Mouse (Mus musculus) cerebellum, adult 9-11 months (tissue): ENCODE measurements around the gene Napa.
A peak's percentile ranks its signal among the peaks of the same experiment; 100 is the strongest.

Source experiments
- DNase-seq: peaks from one replicate; pipeline ENCODE4 v3.0.0; 2022

Napa gene

GRCm38 (mm10) chr7:16133691-16134090, 35.4 kb downstream of the Napa start:
- DNase-seq, result peak; percentile 74

- peak; percentile 31 for DNase-seq
Observed at GRCm38 (mm10) chr7:16134951-16135392, 36.7 kb downstream of the Napa start.

GRCm38 (mm10) chr7:16146489-16147410, 48.5 kb downstream of the Napa start:
- DNase-seq, result peak; percentile 83

- DNase-seq, result peak; percentile 53
Observed at GRCm38 (mm10) chr7:16147643-16148042, 49.4 kb downstream of the Napa start.

- peak; percentile 98 for DNase-seq
Observed at GRCm38 (mm10) chr7:16149241-16149640, 51.0 kb downstream of the Napa start.

GRCm38 (mm10) chr7:16150191-16151145, 52.2 kb downstream of the Napa start:
- peak; percentile 61 for DNase-seq

- peak; percentile 75 for DNase-seq
Observed at GRCm38 (mm10) chr7:16153522-16153921, 55.3 kb downstream of the Napa start.

GRCm38 (mm10) chr7:16155132-16155872, 57.0 kb downstream of the Napa start:
- DNase-seq, result peak; percentile 76

- DNase-seq, result no peak
Observed at GRCm38 (mm10) chr7:16156105-16156714, 58.0 kb downstream of the Napa start.

- DNase-seq, result peak; percentile 59
Observed at GRCm38 (mm10) chr7:16158735-16159134, 60.5 kb downstream of the Napa start.

GRCm38 (mm10) chr7:16160702-16161101, 62.4 kb downstream of the Napa start:
- DNase-seq, result peak; percentile 69

- DNase-seq, result no peak
Observed at GRCm38 (mm10) chr7:16161302-16161701, 63.0 kb downstream of the Napa start.

- DNase-seq, result no peak
Observed at GRCm38 (mm10) chr7:16162036-16162435, 63.8 kb downstream of the Napa start.
